Mouse (Mus musculus) E14TG2a.4 (cell line): ENCODE results near the gene Uqcrq.

Experiments used
- CTCF ChIP-seq: conservative IDR thresholded peaks from 2 replicates; pipeline ENCODE4 v1.5.1; 2014; ENCODE audit warnings: low read length
- POU5F1 ChIP-seq: IDR thresholded peaks from 2 replicates; pipeline ENCODE4 v1.6.1; 2014; ENCODE audit warnings: low read length, borderline replicate concordance

- no peak for TF ChIP-seq CTCF
- TF ChIP-seq POU5F1 = no peak
Observed at GRCm38 (mm10) chr11:53475620-53476019, 45.0 kb upstream of the Uqcrq start.
